Comparison of ENCODE assay signal across 8 mouse cellular contexts in genomic region chr16:16212723-16213078, GRCm38 (mm10). TPM values are rescaled to one million over a fixed set of nuclear protein-coding genes. Genes with fewer than 3 reads are reported as not detected.
DNase-seq lines count a peak whose midpoint lies in the region; ATAC-seq and TF ChIP-seq lines count a peak whose summit lies in the region.

No protein-coding gene starts in this region.

- H3K27me3 ChIP-seq in kidney, postnatal 0 days (ENCODE audit: insufficient read depth, low read length) = 0 out of 2 replicates have a peak, but pooled peaks cover 13% of the 10 kb centered on the region
- H3K27me3 ChIP-seq in embryonic facial prominence, embryonic 10.5 days (replicated peaks; ENCODE audit: low read depth, poor library complexity, severe bottlenecking) = peaks cover 40% of the 10 kb centered on the region
- H3K27me3 ChIP-seq in hindbrain, embryonic 16.5 days (replicated peaks; ENCODE audit: control insufficient read depth, insufficient read depth, low read length) = peaks cover 13% of the 10 kb centered on the region
- H3K27me3 ChIP-seq in midbrain, embryonic 13.5 days = peaks cover 36% of the 10 kb centered on the region

- H3K36me3 ChIP-seq in kidney, postnatal 0 days (ENCODE audit: insufficient read depth, low read length) = no peaks in the 10 kb centered on the region
- no peaks in the 10 kb centered on the region for H3K36me3 ChIP-seq in embryonic facial prominence, embryonic 10.5 days (replicated peaks)
- H3K36me3 ChIP-seq in hindbrain, embryonic 16.5 days (ENCODE audit: control insufficient read depth, insufficient read depth, low read length) = no peaks in the 10 kb centered on the region
- no peaks in the 10 kb centered on the region for H3K36me3 ChIP-seq in midbrain, embryonic 13.5 days

- peak overlapping the region; percentile 50; the same call in 1 of the 2 replicates for H3K27ac ChIP-seq in kidney, postnatal 0 days
- no peak overlapping the region for H3K27ac ChIP-seq in embryonic facial prominence, embryonic 10.5 days (replicated peaks)
- no peak overlapping the region for H3K27ac ChIP-seq in hindbrain, embryonic 16.5 days (ENCODE audit: low read depth, low read length)
- H3K27ac ChIP-seq in midbrain, embryonic 13.5 days = no peak overlapping the region

- H3K4me3 ChIP-seq in kidney, postnatal 0 days (replicated peaks; ENCODE audit: low read depth, low read length) = peak overlapping the region; percentile 71
- H3K4me3 ChIP-seq in embryonic facial prominence, embryonic 10.5 days = peak overlapping the region; percentile 74
- peak overlapping the region; percentile 87 for H3K4me3 ChIP-seq in hindbrain, embryonic 16.5 days (ENCODE audit: low read length)
- H3K4me3 ChIP-seq in midbrain, embryonic 13.5 days (replicated peaks) = peak overlapping the region; percentile 74

- peaks cover 11% of the 10 kb centered on the region for H3K4me1 ChIP-seq in kidney, postnatal 0 days (replicated peaks; ENCODE audit: insufficient read depth, low read length)
- peaks cover 21% of the 10 kb centered on the region for H3K4me1 ChIP-seq in embryonic facial prominence, embryonic 10.5 days
- H3K4me1 ChIP-seq in hindbrain, embryonic 16.5 days (ENCODE audit: control insufficient read depth, insufficient read depth, low read depth, low read length) = peaks cover 5% of the 10 kb centered on the region
- H3K4me1 ChIP-seq in midbrain, embryonic 13.5 days (replicated peaks) = peaks cover 7% of the 10 kb centered on the region; the same call in 1 of the 2 replicates

- WGBS in kidney, postnatal 0 days = 17% methylated on average over 7 of the region's 7 CpGs
- WGBS in embryonic facial prominence, embryonic 10.5 days = 20% methylated on average over 7 of the region's 7 CpGs
- WGBS in hindbrain, embryonic 16.5 days = 16% methylated on average over 7 of the region's 7 CpGs
- 18% methylated on average over 7 of the region's 7 CpGs for WGBS in midbrain, embryonic 13.5 days

- no peak for DNase-seq in kidney, postnatal 0 days (ENCODE audit: low spot score)
- no peak for DNase-seq in kidney, postnatal 36 days
- DNase-seq in embryonic facial prominence, embryonic 10.5 days (ENCODE audit: low spot score) = no peak
- no peak for DNase-seq in thymus, postnatal 10 days (ENCODE audit: low spot score in 2 of 2)
- no peak for DNase-seq in adrenal gland, postnatal 25 days
- no peak for DNase-seq in kidney, adult 11 months

- TF ChIP-seq CTCF in kidney, postnatal 0 days (IDR thresholded peaks at IDR 0.05; ENCODE audit: low read depth) = no peak

- ATAC-seq in kidney, postnatal 0 days (replicated peaks; ENCODE audit: low FRiP score, low read depth) = no peak
- ATAC-seq in hindbrain, embryonic 16.5 days = no peak
- no peak for ATAC-seq in midbrain, embryonic 13.5 days

- no peaks in the 10 kb centered on the region for H3K9me3 ChIP-seq in kidney, postnatal 0 days (replicated peaks; ENCODE audit: low read length)
- H3K9me3 ChIP-seq in embryonic facial prominence, embryonic 10.5 days = no peaks in the 10 kb centered on the region
- H3K9me3 ChIP-seq in hindbrain, embryonic 16.5 days (ENCODE audit: control insufficient read depth, low read length) = no peaks in the 10 kb centered on the region
- no peaks in the 10 kb centered on the region for H3K9me3 ChIP-seq in midbrain, embryonic 13.5 days

- H3K4me2 ChIP-seq in kidney, postnatal 0 days (ENCODE audit: low read length) = peak overlapping the region; percentile 96
- peak overlapping the region; percentile 100 for H3K4me2 ChIP-seq in hindbrain, embryonic 16.5 days (ENCODE audit: low read length)
- peak overlapping the region; percentile 99 for H3K4me2 ChIP-seq in midbrain, embryonic 13.5 days (replicated peaks)

- no peak overlapping the region for H3K9ac ChIP-seq in kidney, postnatal 0 days (ENCODE audit: low read depth, low read length)
- H3K9ac ChIP-seq in hindbrain, embryonic 16.5 days (ENCODE audit: low read depth, low read length) = peak overlapping the region; percentile 83
- no peak overlapping the region for H3K9ac ChIP-seq in midbrain, embryonic 13.5 days (replicated peaks)

RNA-seq across cellular contexts. Expression of gene Pkp2, which starts 0.4 kb away (rescaled TPM):
- 14.0 and 14.6 TPM in 2 replicates for polyA plus RNA-seq in kidney, postnatal 0 days (2015; fragmentation: Nextera tagmentation; extraction: Ambion mirVana)
- 5.8 and 6.0 TPM in 2 replicates for polyA plus RNA-seq in embryonic facial prominence, embryonic 10.5 days (2016; fragmentation: Nextera tagmentation; extraction: Ambion mirVana)
- 1.6 and 1.8 TPM in 2 replicates for polyA plus RNA-seq in hindbrain, embryonic 16.5 days (2015; fragmentation: Nextera tagmentation; extraction: Ambion mirVana)
- polyA plus RNA-seq in midbrain, embryonic 13.5 days (2015; fragmentation: Nextera tagmentation; extraction: Ambion mirVana) = 1.00 and 1.1 TPM in 2 replicates
- total RNA-seq in adrenal gland, postnatal 25 days (2021) = 2.0 and 2.2 TPM in 2 replicates
